Mouse (Mus musculus) erythroblast, embryonic 14.5 days (primary cell): ENCODE measurements around the gene Polr2e. TPM values are rescaled to one million over a fixed set of nuclear protein-coding genes. Genes with fewer than 3 reads are reported as not detected.

Experiments
- H3K27me3 ChIP-seq: 2 replicates; pipeline ENCODE4 v1.6.1; 2012; ENCODE audit warnings: inconsistent platforms; ENCODE audit not compliant: control insufficient read depth
- H3K36me3 ChIP-seq: 2 replicates; pipeline ENCODE4 v1.6.1; 2012; ENCODE audit warnings: mild to moderate bottlenecking, inconsistent platforms; ENCODE audit not compliant: control insufficient read depth
- H3K4me1 ChIP-seq: 2 replicates; pipeline ENCODE4 v1.6.1; 2012; ENCODE audit warnings: inconsistent platforms; ENCODE audit not compliant: control insufficient read depth
- H3K4me3 ChIP-seq: replicated peaks from 2 replicates; pipeline ENCODE3; 2012; ENCODE audit warnings: moderate library complexity, mild to moderate bottlenecking, inconsistent platforms
- H3K9me3 ChIP-seq: 2 replicates; pipeline ENCODE4 v1.6.1; 2012; ENCODE audit warnings: low read length, inconsistent platforms, mixed read lengths; ENCODE audit not compliant: control insufficient read depth
- GATA1 ChIP-seq: IDR thresholded peaks from 2 replicates; pipeline ENCODE4 v1.6.1; 2012; ENCODE audit warnings: low read length, inconsistent platforms, mixed read lengths
- TAL1 ChIP-seq: IDR thresholded peaks from 3 replicates; pipeline ENCODE4 v1.6.1; 2012; ENCODE audit warnings: low read length, inconsistent platforms, mixed read lengths
- polyA plus RNA-seq: library from polyadenylated mRNA; stranded (reverse); fragments of >175 nt; gene quantifications from 2 replicates; pipeline ENCODE4 v1.2.3, GENCODE M21; 2012

The Polr2e gene
- polyA plus RNA-seq, 1 experiment = 11.9 TPM

DNA sequence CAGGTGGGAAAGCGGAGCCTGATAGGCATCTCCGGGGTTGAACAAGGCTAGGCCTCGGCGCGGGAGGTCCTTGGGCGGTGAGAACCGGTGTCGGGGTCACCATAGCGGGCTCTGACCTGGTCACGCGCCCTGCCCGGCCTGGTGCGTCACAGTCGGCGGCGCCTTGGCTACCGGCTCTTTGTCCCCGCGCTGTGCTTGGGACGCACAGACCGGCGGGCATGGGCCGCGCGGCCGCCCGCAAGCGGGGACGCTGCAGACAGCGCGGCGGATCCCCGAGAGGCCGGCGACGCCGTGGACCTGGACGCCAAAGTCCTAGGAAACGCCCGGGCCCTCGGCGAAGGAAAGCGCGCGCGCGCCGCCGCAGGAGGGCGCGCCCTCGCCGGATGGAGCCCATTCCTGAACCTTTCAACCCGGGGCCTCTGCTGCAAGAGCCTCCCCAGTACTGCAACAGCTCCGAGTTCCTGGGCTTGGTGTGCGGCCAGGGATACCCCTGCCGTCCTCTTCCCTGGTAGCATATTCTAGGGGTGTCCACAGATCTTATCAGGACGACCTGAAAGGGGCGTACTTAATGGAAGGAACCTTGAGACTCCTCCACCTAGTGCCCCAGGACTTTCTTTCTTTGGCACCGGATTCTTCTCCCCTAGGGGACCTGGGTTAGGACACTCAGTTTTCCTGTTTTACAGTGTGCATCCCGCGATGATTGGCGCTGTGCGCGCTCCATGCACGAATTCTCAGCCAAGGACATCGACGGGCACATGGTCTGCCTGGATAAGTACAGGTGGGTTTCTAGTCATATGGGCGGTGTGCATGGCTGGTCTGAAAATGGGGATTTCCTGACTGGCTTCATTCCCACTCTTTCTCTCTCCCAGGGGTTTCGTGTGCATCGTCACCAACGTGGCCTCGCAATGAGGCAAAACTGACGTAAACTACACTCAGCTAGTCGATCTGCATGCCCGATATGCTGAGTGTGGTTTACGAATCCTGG is 14.5 kb upstream of the Polr2e start:
- Histone ChIP-seq H3K27me3 (no peaks in the 10 kb centered on the region), H3K4me3 (peak overlapping the region; percentile 89), H3K4me1 (peaks cover 73% of the 10 kb centered on the region), H3K9me3 (no peaks in the 10 kb centered on the region), H3K36me3 (peaks cover 50% of the 10 kb centered on the region)
- TF ChIP-seq TAL1 (no peak), GATA1 (peak; percentile 30; the same call in 1 of the 2 replicates)

GRCm38 (mm10) chr10:80053259-80053780 is 13.7 kb upstream of the Polr2e start:
- Histone ChIP-seq H3K9me3 (no peaks in the 10 kb centered on the region), H3K4me1 (peaks cover 79% of the 10 kb centered on the region), H3K36me3 (peaks cover 42% of the 10 kb centered on the region), H3K4me3 (peak overlapping the region; percentile 89), H3K27me3 (no peaks in the 10 kb centered on the region)
- TF ChIP-seq GATA1 = peak; percentile 32; the same call in 1 of the 2 replicates
- no peak for TF ChIP-seq TAL1

DNA sequence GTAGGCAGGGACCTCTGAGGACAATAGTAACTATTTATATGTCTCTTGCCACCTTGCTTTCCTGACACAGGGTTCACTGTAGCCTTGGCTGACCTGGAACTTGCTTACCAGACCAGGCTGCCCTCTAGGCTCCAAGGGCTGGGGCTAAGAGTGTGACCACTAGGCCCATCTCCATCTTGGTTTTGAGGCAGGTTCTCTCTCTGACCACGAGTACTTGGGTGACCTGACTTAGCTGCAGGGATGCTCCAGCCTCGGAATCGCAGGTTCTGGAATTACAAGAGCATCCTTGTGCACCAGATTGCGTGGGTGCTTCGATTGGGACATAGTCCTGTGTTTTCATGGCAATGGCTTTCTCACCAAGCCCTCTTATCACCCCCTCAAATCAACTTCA is 12.8 kb upstream of the Polr2e start:
- no peak for TF ChIP-seq GATA1
- no peak for TF ChIP-seq TAL1
- no peaks in the 10 kb centered on the region for H3K27me3 ChIP-seq
- H3K9me3 ChIP-seq = no peaks in the 10 kb centered on the region
- H3K4me3 ChIP-seq = peak overlapping the region; percentile 89
- peaks cover 33% of the 10 kb centered on the region for H3K36me3 ChIP-seq
- H3K4me1 ChIP-seq = peaks cover 80% of the 10 kb centered on the region

GRCm38 (mm10) chr10:80051618-80052373 is 12.2 kb upstream of the Polr2e start:
- H3K9me3 ChIP-seq = no peaks in the 10 kb centered on the region
- H3K27me3 ChIP-seq = no peaks in the 10 kb centered on the region
- TF ChIP-seq GATA1 = no peak
- TF ChIP-seq TAL1 = no peak
- peak overlapping the region; percentile 20 for H3K4me3 ChIP-seq
- H3K36me3 ChIP-seq = peaks cover 27% of the 10 kb centered on the region
- H3K4me1 ChIP-seq = peaks cover 81% of the 10 kb centered on the region

- peaks cover 84% of the 10 kb centered on the region for H3K4me1 ChIP-seq
- no peaks in the 10 kb centered on the region for H3K27me3 ChIP-seq
- TF ChIP-seq GATA1 = no peak
- TF ChIP-seq TAL1 = no peak
- no peaks in the 10 kb centered on the region for H3K9me3 ChIP-seq
- H3K4me3 ChIP-seq = no peak overlapping the region
- peaks cover 20% of the 10 kb centered on the region for H3K36me3 ChIP-seq
Observed at GRCm38 (mm10) chr10:80050885-80051617, 11.5 kb upstream of the Polr2e start.

GRCm38 (mm10) chr10:80050244-80050643 is 10.6 kb upstream of the Polr2e start:
- Histone ChIP-seq H3K27me3 (no peaks in the 10 kb centered on the region), H3K4me1 (peaks cover 84% of the 10 kb centered on the region), H3K4me3 (no peak overlapping the region), H3K36me3 (peaks cover 12% of the 10 kb centered on the region), H3K9me3 (no peaks in the 10 kb centered on the region)
- TF ChIP-seq GATA1 (no peak), TAL1 (no peak)

DNA sequence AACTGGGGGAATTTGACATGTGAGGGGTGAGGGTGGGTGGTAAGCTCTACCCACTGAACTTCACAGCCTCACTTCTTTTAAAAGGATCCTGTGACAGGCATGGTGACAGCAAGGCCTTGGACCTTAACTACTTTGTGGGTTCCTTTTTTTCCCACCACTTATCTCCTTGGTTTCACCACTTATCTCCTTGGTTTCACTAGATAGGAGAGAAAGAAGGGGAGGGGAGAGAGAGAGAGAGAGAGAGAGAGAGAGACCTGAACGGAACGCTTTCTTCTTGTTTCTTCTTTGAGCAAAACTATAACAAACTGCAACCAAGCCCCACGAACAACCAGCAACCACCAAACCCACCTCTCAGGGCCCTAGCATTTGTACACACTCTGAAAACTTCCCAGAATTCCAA is 9.2 kb upstream of the Polr2e start:
- no peak overlapping the region for H3K4me3 ChIP-seq
- peaks cover 76% of the 10 kb centered on the region for H3K4me1 ChIP-seq
- TF ChIP-seq GATA1 (no peak), TAL1 (no peak)
- no peaks in the 10 kb centered on the region for H3K27me3 ChIP-seq
- H3K9me3 ChIP-seq = no peaks in the 10 kb centered on the region
- H3K36me3 ChIP-seq = no peaks in the 10 kb centered on the region

DNA sequence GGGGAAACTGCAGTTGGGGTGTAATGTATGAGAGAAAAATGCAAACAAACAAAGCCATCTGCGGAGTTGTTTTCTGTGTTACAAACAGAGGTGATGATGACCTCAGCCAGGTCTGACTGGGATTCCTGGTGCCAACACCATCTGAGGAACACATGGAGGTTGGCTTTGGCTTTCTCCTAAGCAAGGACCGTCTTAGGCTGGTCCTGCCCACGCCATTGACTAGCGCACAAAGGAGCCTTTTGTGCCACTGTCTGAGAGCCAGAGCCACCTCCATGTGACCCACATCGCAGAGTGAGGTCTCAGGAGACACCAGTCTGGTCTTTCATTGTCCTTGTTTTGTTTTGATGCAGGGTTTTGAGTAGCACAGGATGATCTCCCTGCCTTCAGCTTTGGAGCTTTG is 8.8 kb upstream of the Polr2e start:
- no peaks in the 10 kb centered on the region for H3K36me3 ChIP-seq
- H3K4me3 ChIP-seq = no peak overlapping the region
- H3K9me3 ChIP-seq = no peaks in the 10 kb centered on the region
- peaks cover 77% of the 10 kb centered on the region for H3K4me1 ChIP-seq
- H3K27me3 ChIP-seq = no peaks in the 10 kb centered on the region
- no peak for TF ChIP-seq TAL1
- no peak for TF ChIP-seq GATA1
